Mouse (Mus musculus): ENCODE data around the gene Rbp1. TPM values are rescaled to one million over a fixed set of nuclear protein-coding genes. Genes with fewer than 3 reads are reported as not detected.

The Rbp1 gene
- polyA plus RNA-seq, 1 experiment, result 14.6 TPM

DNA sequence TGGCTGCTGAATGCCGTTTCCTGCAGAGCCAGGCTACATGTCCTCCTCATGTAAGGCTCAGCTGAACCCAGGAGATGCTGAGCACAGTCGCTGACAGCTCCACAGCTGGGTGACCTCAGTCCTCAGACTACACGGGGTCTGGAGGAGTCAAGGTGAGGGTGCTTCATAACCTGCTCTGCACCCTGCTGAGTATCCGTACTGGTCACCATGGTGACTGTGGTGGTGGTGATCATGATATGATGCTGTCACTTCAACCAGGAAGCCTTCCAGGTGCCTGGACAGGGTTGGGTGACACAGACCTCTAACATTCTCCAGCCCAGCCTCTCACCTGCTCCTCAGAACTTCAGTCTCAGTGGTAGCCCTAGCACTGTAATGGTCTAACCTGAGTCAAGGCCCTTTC lies 15.1 kb downstream of the Rbp1 start:
- Histone ChIP-seq H3K27me3 (ENCODE audit: control insufficient read depth, insufficient read depth, low read length, poor library complexity, severe bottlenecking) (no peaks in the 10 kb centered on the region), H3K9me3 (replicated peaks; ENCODE audit: control insufficient read depth, insufficient read depth, low read length, poor library complexity, severe bottlenecking) (no peaks in the 10 kb centered on the region), H3K4me3 (ENCODE audit: low read depth, low read length) (no peak overlapping the region), H3K9ac (ENCODE audit: low read depth, poor library complexity, severe bottlenecking) (no peak overlapping the region), H3K27ac (ENCODE audit: insufficient read depth, low read length) (no peak overlapping the region), H3K4me1 (ENCODE audit: control insufficient read depth, insufficient read depth, low read length) (peaks cover 3% of the 10 kb centered on the region), H3K36me3 (ENCODE audit: control insufficient read depth, insufficient read depth, low read length, poor library complexity, severe bottlenecking) (no peaks in the 10 kb centered on the region)
- no peak for TF ChIP-seq POLR2A (IDR thresholded peaks at IDR 0.05; ENCODE audit: insufficient read depth, low read length)
- no peak for TF ChIP-seq CTCF (IDR thresholded peaks at IDR 0.05; ENCODE audit: low read depth, low read length)
- TF ChIP-seq EP300 (IDR thresholded peaks at IDR 0.05; ENCODE audit: insufficient read depth, low read depth, low read length), result no peak

DNA sequence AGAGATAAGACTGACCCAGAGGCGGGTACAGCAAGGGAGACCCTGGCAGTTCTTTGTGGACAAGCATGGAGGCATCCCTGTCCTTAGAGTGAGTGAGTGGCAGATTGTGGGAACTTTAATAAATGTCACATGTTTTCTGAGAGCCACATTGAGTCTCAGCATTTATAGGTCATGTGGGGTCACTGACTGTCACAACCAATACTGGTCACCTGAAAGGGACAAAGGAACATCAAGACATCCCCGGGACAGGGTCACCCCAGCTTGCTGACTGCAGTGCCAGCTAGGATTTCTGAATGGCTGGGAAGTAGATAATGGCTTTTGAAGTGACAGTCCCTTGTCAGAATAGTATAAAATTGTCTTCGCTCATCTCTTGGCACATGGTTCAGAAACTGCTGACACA lies 16.3 kb downstream of the Rbp1 start:
- H3K27ac ChIP-seq (ENCODE audit: insufficient read depth, low read length), result no peak overlapping the region
- TF ChIP-seq POLR2A (IDR thresholded peaks at IDR 0.05; ENCODE audit: insufficient read depth, low read length), result no peak
- no peak for TF ChIP-seq EP300 (IDR thresholded peaks at IDR 0.05; ENCODE audit: insufficient read depth, low read depth, low read length)
- TF ChIP-seq CTCF (IDR thresholded peaks at IDR 0.05; ENCODE audit: low read depth, low read length), result no peak
- no peaks in the 10 kb centered on the region for H3K9me3 ChIP-seq (replicated peaks; ENCODE audit: control insufficient read depth, insufficient read depth, low read length, poor library complexity, severe bottlenecking)
- H3K9ac ChIP-seq (ENCODE audit: low read depth, poor library complexity, severe bottlenecking), result no peak overlapping the region
- H3K4me1 ChIP-seq (ENCODE audit: control insufficient read depth, insufficient read depth, low read length), result no peaks in the 10 kb centered on the region
- no peaks in the 10 kb centered on the region for H3K27me3 ChIP-seq (ENCODE audit: control insufficient read depth, insufficient read depth, low read length, poor library complexity, severe bottlenecking)
- no peak overlapping the region for H3K4me3 ChIP-seq (ENCODE audit: low read depth, low read length)
- no peaks in the 10 kb centered on the region for H3K36me3 ChIP-seq (ENCODE audit: control insufficient read depth, insufficient read depth, low read length, poor library complexity, severe bottlenecking)

DNA sequence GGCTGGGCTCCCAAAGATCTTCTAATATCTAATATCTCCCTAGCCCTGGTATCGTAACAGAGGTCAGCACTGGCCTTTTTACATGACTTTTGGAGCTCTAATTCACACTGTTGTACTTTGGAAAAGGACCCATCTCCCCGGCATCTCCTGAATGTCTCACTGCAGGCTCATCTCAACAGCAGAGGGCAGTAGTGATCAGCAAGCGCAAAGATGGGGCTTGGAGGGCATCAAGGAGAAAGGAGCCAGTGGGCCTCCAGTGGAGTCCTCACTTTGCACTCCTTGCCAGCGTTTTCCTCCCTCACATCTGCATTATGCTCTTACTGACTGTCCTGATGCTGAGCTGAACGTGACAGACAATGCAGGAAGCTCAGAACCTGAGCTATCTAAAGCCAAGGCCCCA lies 19.9 kb downstream of the Rbp1 start:
- H3K4me1 ChIP-seq (ENCODE audit: control insufficient read depth, insufficient read depth, low read length), result no peaks in the 10 kb centered on the region
- peak; percentile 71 for TF ChIP-seq CTCF (IDR thresholded peaks at IDR 0.05; ENCODE audit: low read depth, low read length)
- no peak for TF ChIP-seq EP300 (IDR thresholded peaks at IDR 0.05; ENCODE audit: insufficient read depth, low read depth, low read length)
- TF ChIP-seq POLR2A (IDR thresholded peaks at IDR 0.05; ENCODE audit: insufficient read depth, low read length), result no peak
- H3K27me3 ChIP-seq (ENCODE audit: control insufficient read depth, insufficient read depth, low read length, poor library complexity, severe bottlenecking), result no peaks in the 10 kb centered on the region
- no peak overlapping the region for H3K27ac ChIP-seq (ENCODE audit: insufficient read depth, low read length)
- no peak overlapping the region for H3K4me3 ChIP-seq (ENCODE audit: low read depth, low read length)
- no peak overlapping the region for H3K9ac ChIP-seq (ENCODE audit: low read depth, poor library complexity, severe bottlenecking)
- H3K36me3 ChIP-seq (ENCODE audit: control insufficient read depth, insufficient read depth, low read length, poor library complexity, severe bottlenecking), result no peaks in the 10 kb centered on the region
- H3K9me3 ChIP-seq (replicated peaks; ENCODE audit: control insufficient read depth, insufficient read depth, low read length, poor library complexity, severe bottlenecking), result no peaks in the 10 kb centered on the region

DNA sequence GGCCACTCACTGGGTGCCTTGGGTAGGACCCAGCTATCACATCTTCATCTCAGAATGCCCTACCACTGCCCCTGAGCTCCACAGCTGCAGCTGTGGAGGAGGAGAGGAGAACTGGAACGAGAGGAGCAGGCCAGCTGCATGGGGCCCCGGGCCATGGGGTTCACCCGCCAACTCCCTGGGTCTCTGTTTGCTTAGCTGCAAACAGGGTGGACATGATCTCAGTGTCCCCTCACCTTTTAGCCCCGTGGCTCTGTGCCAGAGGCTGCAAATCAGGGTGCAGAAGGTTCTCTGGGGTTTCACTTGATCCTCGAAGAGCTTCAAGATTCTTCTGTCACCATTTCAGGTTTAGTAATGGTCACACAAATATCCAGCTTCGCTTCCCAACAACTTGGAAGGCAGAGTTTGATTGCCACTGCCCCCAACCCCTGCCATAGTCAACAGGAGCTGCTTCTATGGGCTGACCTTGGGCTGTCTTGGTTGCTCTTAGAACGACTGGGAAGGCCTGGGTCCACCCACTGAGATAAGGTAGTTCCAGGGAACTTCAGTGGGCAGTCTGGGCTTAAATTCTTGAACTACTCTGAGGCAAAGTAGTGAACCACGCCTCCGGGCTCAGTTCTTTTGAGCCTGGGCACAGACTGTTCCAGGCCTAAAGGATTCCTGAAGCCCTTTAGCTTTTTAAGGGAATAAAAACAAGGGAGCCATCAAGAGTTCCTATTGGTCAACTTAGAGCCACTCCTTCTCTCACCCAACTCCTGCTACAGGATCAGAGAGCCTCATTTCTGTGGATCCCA lies 22.8 kb downstream of the Rbp1 start:
- TF ChIP-seq CTCF (IDR thresholded peaks at IDR 0.05; ENCODE audit: low read depth, low read length) (no peak), EP300 (IDR thresholded peaks at IDR 0.05; ENCODE audit: insufficient read depth, low read depth, low read length) (no peak), POLR2A (IDR thresholded peaks at IDR 0.05; ENCODE audit: insufficient read depth, low read length) (no peak)
- peaks cover 8% of the 10 kb centered on the region for H3K9me3 ChIP-seq (replicated peaks; ENCODE audit: control insufficient read depth, insufficient read depth, low read length, poor library complexity, severe bottlenecking)
- no peak overlapping the region for H3K27ac ChIP-seq (ENCODE audit: insufficient read depth, low read length)
- no peaks in the 10 kb centered on the region for H3K4me1 ChIP-seq (ENCODE audit: control insufficient read depth, insufficient read depth, low read length)
- H3K9ac ChIP-seq (ENCODE audit: low read depth, poor library complexity, severe bottlenecking), result no peak overlapping the region
- no peaks in the 10 kb centered on the region for H3K36me3 ChIP-seq (ENCODE audit: control insufficient read depth, insufficient read depth, low read length, poor library complexity, severe bottlenecking)
- H3K4me3 ChIP-seq (ENCODE audit: low read depth, low read length), result no peak overlapping the region
- H3K27me3 ChIP-seq (ENCODE audit: control insufficient read depth, insufficient read depth, low read length, poor library complexity, severe bottlenecking), result no peaks in the 10 kb centered on the region

DNA sequence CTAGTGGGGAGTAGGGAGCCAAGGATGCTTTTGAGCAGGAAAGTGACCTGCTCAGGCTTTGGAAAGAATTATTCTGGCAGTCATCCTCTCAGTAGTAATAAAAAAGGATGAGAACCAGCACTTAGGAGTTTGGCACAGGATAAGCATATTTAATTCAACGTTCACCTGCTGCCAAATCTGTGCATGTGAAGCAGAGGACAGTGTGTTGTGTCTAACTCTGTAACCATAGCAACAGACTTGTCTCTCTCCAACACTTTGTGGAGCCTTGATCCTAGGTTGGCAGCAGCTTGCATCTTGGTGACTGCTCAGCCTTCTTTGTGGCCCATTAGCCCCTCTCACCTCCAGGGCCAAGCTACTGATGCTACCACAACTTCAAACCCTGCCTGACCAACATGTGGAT lies 28.2 kb downstream of the Rbp1 start:
- no peaks in the 10 kb centered on the region for H3K36me3 ChIP-seq (ENCODE audit: control insufficient read depth, insufficient read depth, low read length, poor library complexity, severe bottlenecking)
- H3K27ac ChIP-seq (ENCODE audit: insufficient read depth, low read length), result no peak overlapping the region
- peaks cover 12% of the 10 kb centered on the region for H3K9me3 ChIP-seq (replicated peaks; ENCODE audit: control insufficient read depth, insufficient read depth, low read length, poor library complexity, severe bottlenecking)
- H3K27me3 ChIP-seq (ENCODE audit: control insufficient read depth, insufficient read depth, low read length, poor library complexity, severe bottlenecking), result no peaks in the 10 kb centered on the region
- H3K9ac ChIP-seq (ENCODE audit: low read depth, poor library complexity, severe bottlenecking), result no peak overlapping the region
- no peaks in the 10 kb centered on the region for H3K4me1 ChIP-seq (ENCODE audit: control insufficient read depth, insufficient read depth, low read length)
- TF ChIP-seq CTCF (IDR thresholded peaks at IDR 0.05; ENCODE audit: low read depth, low read length), result no peak
- no peak for TF ChIP-seq EP300 (IDR thresholded peaks at IDR 0.05; ENCODE audit: insufficient read depth, low read depth, low read length)
- no peak for TF ChIP-seq POLR2A (IDR thresholded peaks at IDR 0.05; ENCODE audit: insufficient read depth, low read length)
- H3K4me3 ChIP-seq (ENCODE audit: low read depth, low read length), result no peak overlapping the region

DNA sequence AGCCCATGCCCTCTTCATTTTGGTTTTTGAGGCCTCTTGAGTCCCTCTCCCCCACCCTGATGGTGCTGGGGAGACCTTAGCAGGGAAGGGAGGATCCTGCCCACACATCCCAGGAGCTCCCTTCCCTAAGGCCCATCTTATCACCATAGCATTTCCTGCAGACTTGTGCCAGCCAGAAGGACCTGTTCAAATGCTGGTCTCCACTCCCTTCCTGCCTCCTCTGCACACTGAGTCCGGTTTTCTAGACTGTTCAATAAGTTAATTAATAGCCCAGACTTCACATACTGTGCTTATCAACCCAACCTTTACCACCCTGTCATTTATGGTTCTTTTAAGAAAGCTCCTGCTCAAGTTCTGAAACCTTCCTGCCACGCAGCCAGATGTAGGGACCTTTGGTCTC lies 43.9 kb downstream of the Rbp1 start:
- Histone ChIP-seq H3K27ac (ENCODE audit: insufficient read depth, low read length) (no peak overlapping the region), H3K4me1 (ENCODE audit: control insufficient read depth, insufficient read depth, low read length) (no peaks in the 10 kb centered on the region), H3K27me3 (ENCODE audit: control insufficient read depth, insufficient read depth, low read length, poor library complexity, severe bottlenecking) (no peaks in the 10 kb centered on the region), H3K4me3 (ENCODE audit: low read depth, low read length) (no peak overlapping the region), H3K36me3 (ENCODE audit: control insufficient read depth, insufficient read depth, low read length, poor library complexity, severe bottlenecking) (no peaks in the 10 kb centered on the region), H3K9me3 (replicated peaks; ENCODE audit: control insufficient read depth, insufficient read depth, low read length, poor library complexity, severe bottlenecking) (no peaks in the 10 kb centered on the region), H3K9ac (ENCODE audit: low read depth, poor library complexity, severe bottlenecking) (no peak overlapping the region)
- TF ChIP-seq CTCF (IDR thresholded peaks at IDR 0.05; ENCODE audit: low read depth, low read length) (no peak), EP300 (IDR thresholded peaks at IDR 0.05; ENCODE audit: insufficient read depth, low read depth, low read length) (no peak), POLR2A (IDR thresholded peaks at IDR 0.05; ENCODE audit: insufficient read depth, low read length) (no peak)

Data from ES-Bruce4 (cell line).